Comparison of ENCODE assay signal across 24 mouse cellular contexts in the genomic region with DNA sequence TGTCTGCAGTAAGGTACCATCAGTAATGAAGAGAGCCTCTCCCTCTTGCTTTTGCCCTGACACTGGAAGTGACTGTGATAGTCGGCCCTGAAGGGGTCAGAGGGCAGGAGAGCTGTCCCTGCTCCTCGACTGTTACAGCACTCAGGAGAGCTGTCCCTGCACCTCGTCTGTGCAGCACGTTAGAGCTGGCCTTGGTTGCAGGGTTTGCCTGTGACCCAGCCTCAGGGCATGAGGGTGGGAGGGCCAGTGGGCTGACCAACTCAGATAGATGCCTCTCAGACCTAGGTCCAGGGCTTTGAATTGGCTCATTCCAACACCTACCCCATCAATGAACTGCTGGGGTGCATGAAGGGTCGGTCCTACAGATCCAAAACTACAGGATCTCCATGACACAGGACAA.
"Had no signal": no experiment of that assay in that cellular context is flagged by ENCODE, and none has a peak within 500 bp of the region (broad histone marks: within the 10 kb centered on the region; RNA-seq: fewer than 3 reads in every experiment).

No protein-coding gene starts in this region.

- ATAC-seq: inflammation-experienced regulatory T-cells, adult 6 months; intestine, embryonic 15.5 days; intestine, postnatal 0 days had no signal

- DNase-seq: gastrocnemius, adult 2 months; gastrocnemius, postnatal 10 days; gastrocnemius, postnatal 25 days; heart, adult 2 months; heart, postnatal 10 days; heart, postnatal 4 days; kidney, adult 18-20 months; kidney, adult 8-10 months; kidney, postnatal 10 days; kidney, postnatal 25 days; kidney, postnatal 4 days; liver; liver, embryonic 13.5 days had no signal

- H3K4me1 ChIP-seq: intestine, embryonic 15.5 days; limb, embryonic 13.5 days; liver, embryonic 13.5 days; liver, embryonic 15.5 days had no signal

- H3K27me3 ChIP-seq: intestine, embryonic 15.5 days; liver, embryonic 13.5 days; liver, embryonic 15.5 days had no signal

- H3K9ac ChIP-seq: heart, embryonic 12.5 days; hindbrain, embryonic 14.5 days; intestine, embryonic 15.5 days; limb, embryonic 13.5 days; liver, embryonic 13.5 days; liver, embryonic 15.5 days had no signal

- H3K27ac ChIP-seq: gastrocnemius, adult 2 months; heart, adult 2 months; hindbrain, embryonic 10.5 days; hindbrain, embryonic 14.5 days; intestine, embryonic 15.5 days; layer of hippocampus, adult 2 months; left cerebral cortex, adult 2 months; limb, embryonic 13.5 days; liver, embryonic 13.5 days; liver, embryonic 15.5 days had no signal

- H3K9me3 ChIP-seq: heart, embryonic 12.5 days; hindbrain, embryonic 10.5 days; intestine, embryonic 15.5 days; limb, embryonic 13.5 days; liver, embryonic 13.5 days; liver, embryonic 15.5 days had no signal

- H3K4me2 ChIP-seq: heart, embryonic 12.5 days; hindbrain, embryonic 14.5 days; intestine, embryonic 15.5 days; limb, embryonic 13.5 days; liver, embryonic 11.5 days; liver, embryonic 13.5 days; liver, embryonic 15.5 days had no signal

- H3K4me3 ChIP-seq: gastrocnemius, adult 2 months; heart, adult 2 months; heart, embryonic 12.5 days; hindbrain, embryonic 10.5 days; intestine, embryonic 15.5 days; layer of hippocampus, adult 2 months; left cerebral cortex, adult 2 months; limb, embryonic 13.5 days; liver, embryonic 13.5 days; liver, embryonic 15.5 days had no signal

- H3K36me3 ChIP-seq: heart, embryonic 12.5 days; hindbrain, embryonic 10.5 days; intestine, embryonic 15.5 days; limb, embryonic 13.5 days; liver, embryonic 13.5 days; liver, embryonic 15.5 days had no signal
